Mouse (Mus musculus): ENCODE results near the gene Eef2. TPM values are rescaled to one million over a fixed set of nuclear protein-coding genes. Genes with fewer than 3 reads are reported as not detected.

Gene Eef2
- polyA plus RNA-seq, 1 experiment from 2014 or later = 589 TPM

- H3K4me1 ChIP-seq (replicated peaks; ENCODE audit: control insufficient read depth, insufficient read depth, low read length) = peaks cover 55% of the 10 kb centered on the region
- WGBS = 55% methylated on average over 11 of the region's 11 CpGs
Observed at GRCm38 (mm10) chr10:81138821-81139528, 37.5 kb upstream of the Eef2 start.

GRCm38 (mm10) chr10:81139529-81139846, 36.9 kb upstream of the Eef2 start:
- Histone ChIP-seq H3K4me2 (ENCODE audit: low read depth, low read length) (peak overlapping the region; percentile 50), H3K9ac (ENCODE audit: low read length) (peak overlapping the region; percentile 55), H3K9me3 (ENCODE audit: control insufficient read depth, low read length) (no peaks in the 10 kb centered on the region), H3K27ac (ENCODE audit: low read length) (no peak overlapping the region), H3K36me3 (ENCODE audit: control insufficient read depth, insufficient read depth, low read length) (peaks cover 10% of the 10 kb centered on the region), H3K27me3 (ENCODE audit: control insufficient read depth, insufficient read depth, low read depth, low read length) (peaks cover 3% of the 10 kb centered on the region; the same call in 1 of the 2 replicates), H3K4me1 (replicated peaks; ENCODE audit: control insufficient read depth, insufficient read depth, low read length) (peaks cover 50% of the 10 kb centered on the region), H3K4me3 (ENCODE audit: low read length) (peak overlapping the region; percentile 2; the same call in 1 of the 2 replicates)
- 67% methylated on average over 4 of the region's 4 CpGs for WGBS
- no peak for ATAC-seq (ENCODE audit: low read depth)

More at GRCm38 (mm10) chr10:81138821-81139528, 37.5 kb upstream of the Eef2 start:
- ATAC-seq (ENCODE audit: low read depth) = no peak
- Histone ChIP-seq H3K36me3 (ENCODE audit: control insufficient read depth, insufficient read depth, low read length) (peaks cover 5% of the 10 kb centered on the region), H3K4me3 (ENCODE audit: low read length) (peak overlapping the region; percentile 91), H3K9me3 (ENCODE audit: control insufficient read depth, low read length) (no peaks in the 10 kb centered on the region), H3K9ac (ENCODE audit: low read length) (peak overlapping the region; percentile 88), H3K27me3 (ENCODE audit: control insufficient read depth, insufficient read depth, low read depth, low read length) (peaks cover 8% of the 10 kb centered on the region; the same call in 1 of the 2 replicates), H3K4me2 (ENCODE audit: low read depth, low read length) (peak overlapping the region; percentile 85), H3K27ac (ENCODE audit: low read length) (peak overlapping the region; percentile 88)

- Histone ChIP-seq H3K4me1 (replicated peaks; ENCODE audit: control insufficient read depth, insufficient read depth, low read length) (peaks cover 48% of the 10 kb centered on the region), H3K27ac (ENCODE audit: low read length) (peak overlapping the region; percentile 7; the same call in 1 of the 2 replicates), H3K9ac (ENCODE audit: low read length) (peak overlapping the region; percentile 55), H3K4me2 (ENCODE audit: low read depth, low read length) (peak overlapping the region; percentile 50), H3K9me3 (ENCODE audit: control insufficient read depth, low read length) (no peaks in the 10 kb centered on the region), H3K4me3 (ENCODE audit: low read length) (peak overlapping the region; percentile 21), H3K27me3 (ENCODE audit: control insufficient read depth, insufficient read depth, low read depth, low read length) (peaks cover 3% of the 10 kb centered on the region; the same call in 1 of the 2 replicates), H3K36me3 (ENCODE audit: control insufficient read depth, insufficient read depth, low read length) (peaks cover 16% of the 10 kb centered on the region)
- no peak for ATAC-seq (ENCODE audit: low read depth)
- 29% methylated on average over 8 of the region's 8 CpGs for WGBS
Observed at GRCm38 (mm10) chr10:81140005-81140404, 36.4 kb upstream of the Eef2 start.

GRCm38 (mm10) chr10:81140717-81141454, 35.5 kb upstream of the Eef2 start:
- ATAC-seq (ENCODE audit: low read depth) = no peak
- 37% methylated on average over 10 of the region's 10 CpGs for WGBS

GRCm38 (mm10) chr10:81141455-81142210, 34.8 kb upstream of the Eef2 start:
- Histone ChIP-seq H3K27me3 (ENCODE audit: control insufficient read depth, insufficient read depth, low read depth, low read length) (no peaks in the 10 kb centered on the region), H3K9me3 (ENCODE audit: control insufficient read depth, low read length) (no peaks in the 10 kb centered on the region), H3K4me1 (replicated peaks; ENCODE audit: control insufficient read depth, insufficient read depth, low read length) (peaks cover 41% of the 10 kb centered on the region), H3K27ac (ENCODE audit: low read length) (0 out of 2 replicates have a peak overlapping the region, but pooled peaks have one; percentile 31), H3K36me3 (ENCODE audit: control insufficient read depth, insufficient read depth, low read length) (peaks cover 32% of the 10 kb centered on the region), H3K4me2 (ENCODE audit: low read depth, low read length) (no peak overlapping the region; the same call in 1 of the 2 replicates), H3K9ac (ENCODE audit: low read length) (no peak overlapping the region; the same call in 1 of the 2 replicates), H3K4me3 (ENCODE audit: low read length) (no peak overlapping the region)
- no peak for ATAC-seq (ENCODE audit: low read depth)
- WGBS = 80% methylated on average over 7 of the region's 7 CpGs

More at GRCm38 (mm10) chr10:81140717-81141454, 35.5 kb upstream of the Eef2 start:
- H3K9ac ChIP-seq (ENCODE audit: low read length) = peak overlapping the region; percentile 55
- peak overlapping the region; percentile 21 for H3K4me3 ChIP-seq (ENCODE audit: low read length)
- peak overlapping the region; percentile 50 for H3K4me2 ChIP-seq (ENCODE audit: low read depth, low read length)
- peak overlapping the region; percentile 44; the same call in 1 of the 2 replicates for H3K27ac ChIP-seq (ENCODE audit: low read length)
- peaks cover 24% of the 10 kb centered on the region for H3K36me3 ChIP-seq (ENCODE audit: control insufficient read depth, insufficient read depth, low read length)
- H3K4me1 ChIP-seq (replicated peaks; ENCODE audit: control insufficient read depth, insufficient read depth, low read length) = peaks cover 41% of the 10 kb centered on the region
- no peaks in the 10 kb centered on the region for H3K27me3 ChIP-seq (ENCODE audit: control insufficient read depth, insufficient read depth, low read depth, low read length)
- no peaks in the 10 kb centered on the region for H3K9me3 ChIP-seq (ENCODE audit: control insufficient read depth, low read length)

- Histone ChIP-seq H3K9ac (ENCODE audit: low read length) (no peak overlapping the region), H3K36me3 (ENCODE audit: control insufficient read depth, insufficient read depth, low read length) (peaks cover 40% of the 10 kb centered on the region), H3K4me3 (ENCODE audit: low read length) (no peak overlapping the region), H3K27ac (ENCODE audit: low read length) (no peak overlapping the region), H3K9me3 (ENCODE audit: control insufficient read depth, low read length) (no peaks in the 10 kb centered on the region), H3K4me1 (replicated peaks; ENCODE audit: control insufficient read depth, insufficient read depth, low read length) (peaks cover 41% of the 10 kb centered on the region), H3K27me3 (ENCODE audit: control insufficient read depth, insufficient read depth, low read depth, low read length) (no peaks in the 10 kb centered on the region), H3K4me2 (ENCODE audit: low read depth, low read length) (no peak overlapping the region)
- 75% methylated on average over 5 of the region's 5 CpGs for WGBS
- ATAC-seq (ENCODE audit: low read depth) = no peak
Observed at GRCm38 (mm10) chr10:81142551-81142981, 33.9 kb upstream of the Eef2 start.

- Histone ChIP-seq H3K9me3 (ENCODE audit: control insufficient read depth, low read length) (no peaks in the 10 kb centered on the region), H3K4me1 (replicated peaks; ENCODE audit: control insufficient read depth, insufficient read depth, low read length) (peaks cover 41% of the 10 kb centered on the region), H3K9ac (ENCODE audit: low read length) (no peak overlapping the region), H3K36me3 (ENCODE audit: control insufficient read depth, insufficient read depth, low read length) (peaks cover 47% of the 10 kb centered on the region), H3K27ac (ENCODE audit: low read length) (no peak overlapping the region), H3K27me3 (ENCODE audit: control insufficient read depth, insufficient read depth, low read depth, low read length) (no peaks in the 10 kb centered on the region), H3K4me2 (ENCODE audit: low read depth, low read length) (no peak overlapping the region), H3K4me3 (ENCODE audit: low read length) (no peak overlapping the region)
- no peak for ATAC-seq (ENCODE audit: low read depth)
- WGBS = 84% methylated on average over 7 of the region's 7 CpGs
Observed at GRCm38 (mm10) chr10:81143157-81143633, 33.2 kb upstream of the Eef2 start.

GRCm38 (mm10) chr10:81143845-81144437, 32.5 kb upstream of the Eef2 start:
- Histone ChIP-seq H3K4me2 (ENCODE audit: low read depth, low read length) (no peak overlapping the region), H3K9me3 (ENCODE audit: control insufficient read depth, low read length) (no peaks in the 10 kb centered on the region), H3K4me1 (replicated peaks; ENCODE audit: control insufficient read depth, insufficient read depth, low read length) (peaks cover 36% of the 10 kb centered on the region), H3K4me3 (ENCODE audit: low read length) (no peak overlapping the region), H3K9ac (ENCODE audit: low read length) (no peak overlapping the region), H3K27ac (ENCODE audit: low read length) (no peak overlapping the region), H3K27me3 (ENCODE audit: control insufficient read depth, insufficient read depth, low read depth, low read length) (no peaks in the 10 kb centered on the region), H3K36me3 (ENCODE audit: control insufficient read depth, insufficient read depth, low read length) (peaks cover 53% of the 10 kb centered on the region)
- 92% methylated on average over 52 of the region's 52 CpGs for WGBS
- ATAC-seq (ENCODE audit: low read depth) = no peak
